Mouse (Mus musculus) stomach, embryonic 14.5 days (tissue): Measurements from ENCODE around the gene Grhl1. TPM values are rescaled to one million over a fixed set of nuclear protein-coding genes. Genes with fewer than 3 reads are reported as not detected.

Source experiments
- ATAC-seq: fragments of 200-750 bp; cut with Nextera tagmentation; 2 replicates; pipeline ENCODE4 v1.8.0; 2017; ENCODE audit warnings: low read depth, moderate TSS enrichment; ENCODE audit not compliant: insufficient number of reproducible peaks, insufficient read depth, low FRiP score
- H3K27ac ChIP-seq: fragments of 300-500 bp; sonication (generic); 2 replicates; pipeline ENCODE4 v1.5.1; 2014; ENCODE audit warnings: mild to moderate bottlenecking, low read length, moderate library complexity, mixed read lengths
- H3K27me3 ChIP-seq: fragments of 300-500 bp; sonication (generic); 2 replicates; pipeline ENCODE4 v1.6.1; 2014; ENCODE audit warnings: low read length, control low read depth, mixed read lengths; ENCODE audit not compliant: control insufficient read depth, insufficient read depth
- H3K36me3 ChIP-seq: fragments of 300-500 bp; sonication (generic); 2 replicates; pipeline ENCODE4 v1.6.1; 2014; ENCODE audit warnings: mild to moderate bottlenecking, control low read depth, low read length, moderate library complexity, mixed read lengths; ENCODE audit not compliant: control insufficient read depth, insufficient read depth
- H3K4me1 ChIP-seq: fragments of 300-500 bp; sonication (generic); 2 replicates; pipeline ENCODE4 v1.6.1; 2014; ENCODE audit warnings: low read length, control low read depth, mixed read lengths; ENCODE audit not compliant: control insufficient read depth, insufficient read depth
- H3K4me2 ChIP-seq: fragments of 300-500 bp; sonication (generic); replicated peaks from 2 replicates; pipeline ENCODE4 v1.6.1; 2014; ENCODE audit warnings: low read depth, low read length, control low read depth
- H3K4me3 ChIP-seq: fragments of 300-500 bp; sonication (generic); 2 replicates; pipeline ENCODE4 v1.5.1; 2014; ENCODE audit warnings: low read depth, low read length, control low read depth
- H3K9ac ChIP-seq: fragments of 300-500 bp; sonication (generic); replicated peaks from 2 replicates; pipeline ENCODE4 v1.6.1; 2014; ENCODE audit warnings: low read depth, mild to moderate bottlenecking, control low read depth, low read length, moderate library complexity, mixed read lengths
- H3K9me3 ChIP-seq: fragments of 300-500 bp; sonication (generic); 2 replicates; pipeline ENCODE4 v1.6.1; 2016; ENCODE audit warnings: low read depth, low read length, control low read depth; ENCODE audit not compliant: control insufficient read depth
- WGBS: fragments of 180-500 bp; shearing (Covaris S2); extraction: QIAGEN DNeasy Blood & Tissue Kit; methylation state at CpG from one replicate; pipeline ENCODE4 v1.1.7; 2014; 5-methylcytosine and 5-hydroxymethylcytosine counted together
- polyA plus RNA-seq: library from polyadenylated mRNA; unstranded; fragments of >200 nt; fragmentation: Nextera tagmentation; extraction: Ambion mirVana; gene quantifications from 2 replicates; pipeline ENCODE4 v1.2.1, GENCODE M21; 2014

Grhl1 gene
- polyA plus RNA-seq, 1 experiment from 2014 or later, result 2.6 TPM

DNA sequence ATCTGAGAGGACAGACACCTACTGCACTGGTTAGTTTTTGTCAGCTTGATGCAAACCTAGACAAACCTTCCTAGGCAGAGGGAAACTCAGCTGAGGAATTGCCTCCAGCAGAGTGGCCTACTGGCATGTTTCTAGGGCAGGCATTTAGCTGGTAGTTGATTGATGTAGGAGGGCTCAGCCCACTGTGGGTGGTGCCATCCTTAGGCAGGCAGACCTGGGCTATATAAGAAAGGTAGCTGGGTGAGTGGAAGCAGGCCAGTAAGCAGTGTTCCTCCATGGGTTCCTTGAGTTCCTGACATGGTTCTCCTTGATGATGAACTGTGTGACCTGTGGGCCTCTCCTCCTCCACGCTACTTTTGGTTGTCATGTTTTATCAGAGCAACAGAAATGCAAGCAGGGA lies 8.4 kb downstream of the Grhl1 start:
- H3K36me3 ChIP-seq, result no peaks in the 10 kb centered on the region; the same call in 1 of the 2 replicates
- H3K4me1 ChIP-seq, result no peaks in the 10 kb centered on the region
- no peaks in the 10 kb centered on the region for H3K9me3 ChIP-seq
- H3K4me3 ChIP-seq, result no peak overlapping the region
- no peak overlapping the region for H3K27ac ChIP-seq
- WGBS, result 79% methylated on average over 1 of the region's 1 CpGs
- no peaks in the 10 kb centered on the region for H3K27me3 ChIP-seq
- no peak for ATAC-seq
- no peak overlapping the region for H3K4me2 ChIP-seq
- H3K9ac ChIP-seq, result no peak overlapping the region

GRCm38 (mm10) chr12:24580996-24581683 lies 9.1 kb downstream of the Grhl1 start:
- no peak overlapping the region for H3K27ac ChIP-seq
- no peak for ATAC-seq
- no peak overlapping the region for H3K4me2 ChIP-seq
- 74% methylated on average over 14 of the region's 14 CpGs for WGBS
- no peaks in the 10 kb centered on the region; the same call in 1 of the 2 replicates for H3K36me3 ChIP-seq
- H3K9ac ChIP-seq, result no peak overlapping the region
- H3K4me3 ChIP-seq, result no peak overlapping the region
- no peaks in the 10 kb centered on the region for H3K4me1 ChIP-seq
- H3K27me3 ChIP-seq, result no peaks in the 10 kb centered on the region
- no peaks in the 10 kb centered on the region for H3K9me3 ChIP-seq

- 92% methylated on average over 3 of the region's 3 CpGs for WGBS
- Histone ChIP-seq H3K27ac (no peak overlapping the region), H3K9ac (no peak overlapping the region), H3K27me3 (no peaks in the 10 kb centered on the region), H3K4me2 (no peak overlapping the region), H3K4me3 (no peak overlapping the region), H3K9me3 (no peaks in the 10 kb centered on the region), H3K36me3 (no peaks in the 10 kb centered on the region; the same call in 1 of the 2 replicates), H3K4me1 (no peaks in the 10 kb centered on the region)
- ATAC-seq, result no peak
Measured at GRCm38 (mm10) chr12:24583653-24584052, 11.6 kb downstream of the Grhl1 start.

DNA sequence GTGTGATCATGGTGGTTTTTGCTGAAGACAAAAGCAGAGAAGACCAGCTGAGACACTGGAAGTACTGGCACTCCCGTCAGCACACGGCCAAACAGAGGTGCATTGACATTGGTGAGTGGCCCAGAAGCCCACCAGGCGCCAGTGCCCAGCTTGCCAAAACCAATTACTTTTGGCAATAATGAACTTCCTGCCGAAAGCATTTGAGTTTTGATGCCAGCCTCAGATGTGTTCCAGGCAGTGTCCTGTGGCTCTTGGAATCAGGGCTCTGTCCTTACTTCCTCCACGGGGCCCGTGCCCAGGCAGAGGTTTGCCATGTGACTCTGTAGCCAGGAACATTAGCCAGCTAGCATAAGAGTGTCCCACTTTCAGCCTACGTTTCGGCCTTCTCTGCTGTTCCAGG lies 12.8 kb downstream of the Grhl1 start:
- Histone ChIP-seq H3K27ac (no peak overlapping the region), H3K4me2 (no peak overlapping the region), H3K27me3 (no peaks in the 10 kb centered on the region), H3K9me3 (no peaks in the 10 kb centered on the region), H3K4me1 (no peaks in the 10 kb centered on the region), H3K4me3 (no peak overlapping the region), H3K36me3 (no peaks in the 10 kb centered on the region), H3K9ac (no peak overlapping the region)
- 90% methylated on average over 8 of the region's 8 CpGs for WGBS
- ATAC-seq, result no peak

DNA sequence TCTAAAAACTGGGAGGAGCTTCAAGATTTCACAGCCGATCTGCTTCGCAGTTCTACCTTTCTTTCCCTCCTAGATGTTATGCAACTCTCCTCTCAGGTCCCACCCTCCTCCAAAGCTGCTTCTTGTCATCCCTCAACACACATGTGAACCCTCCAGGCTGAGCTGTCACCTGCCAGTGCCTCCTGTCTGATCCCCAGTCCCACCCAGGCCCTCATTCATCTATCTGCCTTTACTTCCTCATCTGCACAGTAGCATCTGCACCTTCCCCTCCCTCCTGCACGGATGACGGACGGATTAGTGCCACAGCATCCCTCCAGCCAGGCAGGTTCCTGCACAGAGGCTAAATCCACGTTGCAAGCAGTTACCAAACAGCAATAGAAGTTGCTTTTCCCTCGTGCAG lies 14.1 kb downstream of the Grhl1 start:
- no peak overlapping the region for H3K27ac ChIP-seq
- H3K9me3 ChIP-seq, result no peaks in the 10 kb centered on the region
- no peak overlapping the region for H3K4me3 ChIP-seq
- H3K27me3 ChIP-seq, result no peaks in the 10 kb centered on the region
- 76% methylated on average over 7 of the region's 7 CpGs for WGBS
- no peak for ATAC-seq
- H3K4me1 ChIP-seq, result no peaks in the 10 kb centered on the region
- no peak overlapping the region for H3K4me2 ChIP-seq
- no peaks in the 10 kb centered on the region for H3K36me3 ChIP-seq
- H3K9ac ChIP-seq, result no peak overlapping the region

- WGBS, result 75% methylated on average over 7 of the region's 7 CpGs
- H3K9ac ChIP-seq, result no peak overlapping the region
- no peaks in the 10 kb centered on the region for H3K9me3 ChIP-seq
- H3K4me1 ChIP-seq, result 0 out of 2 replicates have a peak, but pooled peaks cover 7% of the 10 kb centered on the region
- H3K4me2 ChIP-seq, result no peak overlapping the region
- no peaks in the 10 kb centered on the region for H3K36me3 ChIP-seq
- no peak overlapping the region for H3K27ac ChIP-seq
- no peak for ATAC-seq
- H3K27me3 ChIP-seq, result no peaks in the 10 kb centered on the region
- H3K4me3 ChIP-seq, result no peak overlapping the region
Measured at GRCm38 (mm10) chr12:24590371-24590770, 18.3 kb downstream of the Grhl1 start.

DNA sequence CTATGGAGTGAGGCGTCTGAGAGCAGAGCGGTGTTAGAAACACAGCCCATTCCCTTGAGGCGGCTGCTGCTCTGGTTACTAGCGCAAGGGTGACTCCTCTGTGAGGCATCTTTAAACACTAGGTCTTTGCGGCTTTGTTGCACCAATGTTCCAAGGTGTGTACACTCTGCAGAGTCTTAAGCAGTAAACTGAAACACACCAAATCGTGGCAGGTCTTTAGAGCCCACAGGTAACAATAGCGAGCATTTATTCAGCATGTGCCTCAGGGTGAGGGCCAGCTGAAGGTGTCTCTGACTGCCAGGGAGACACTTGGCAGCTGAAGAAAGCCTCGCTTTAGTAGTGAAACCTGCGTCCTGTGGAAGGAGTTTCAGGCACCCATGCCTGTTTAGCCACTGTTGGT lies 20.0 kb downstream of the Grhl1 start:
- no peaks in the 10 kb centered on the region for H3K27me3 ChIP-seq
- no peak overlapping the region for H3K27ac ChIP-seq
- H3K9ac ChIP-seq, result no peak overlapping the region
- no peak overlapping the region for H3K4me3 ChIP-seq
- 0 out of 2 replicates have a peak, but pooled peaks cover 7% of the 10 kb centered on the region for H3K4me1 ChIP-seq
- no peaks in the 10 kb centered on the region for H3K36me3 ChIP-seq
- H3K9me3 ChIP-seq, result no peaks in the 10 kb centered on the region
- WGBS, result 74% methylated on average over 9 of the region's 9 CpGs
- no peak for ATAC-seq
- H3K4me2 ChIP-seq, result no peak overlapping the region

DNA sequence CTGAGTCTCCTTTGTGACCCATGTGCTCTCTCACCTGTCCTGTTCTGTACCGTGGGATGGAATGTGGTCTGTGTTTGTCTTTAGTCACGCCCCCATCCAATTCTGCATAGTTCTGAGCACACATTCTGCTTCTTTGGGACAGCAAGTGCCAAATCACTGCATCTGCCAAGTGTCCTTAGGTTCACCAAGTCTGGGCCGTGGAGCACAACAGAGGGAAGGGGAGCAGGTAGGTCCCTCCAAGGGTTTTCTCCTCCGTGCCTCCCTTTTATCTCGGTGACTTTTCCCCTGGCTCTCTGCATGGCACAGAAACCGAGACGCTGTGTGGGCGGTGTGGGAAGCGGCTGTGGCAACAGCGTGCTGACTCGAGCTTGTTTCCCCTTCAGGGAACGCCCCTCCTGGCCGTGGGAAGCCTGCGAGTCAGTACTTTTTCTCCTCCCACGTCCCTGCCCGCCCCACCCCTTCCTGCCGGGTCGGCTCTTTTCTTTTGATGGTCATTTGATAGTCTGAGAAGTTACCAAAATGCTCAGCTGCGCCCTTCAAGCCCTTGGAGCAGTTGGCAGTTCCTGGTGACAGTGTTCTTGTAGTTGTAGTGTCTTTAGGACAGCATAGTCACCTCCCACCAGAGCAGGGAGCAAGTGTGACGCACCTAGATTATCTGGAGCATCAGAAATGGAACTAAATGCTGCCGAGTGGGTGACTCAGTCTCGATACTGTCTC lies 21.0 kb downstream of the Grhl1 start:
- ATAC-seq, result peak; percentile 65; the same call in 1 of the 2 replicates
- WGBS, result 13% methylated on average over 22 of the region's 22 CpGs
- H3K27ac ChIP-seq, result no peak overlapping the region
- no peak overlapping the region; the same call in 1 of the 2 replicates for H3K4me3 ChIP-seq
- H3K9me3 ChIP-seq, result no peaks in the 10 kb centered on the region
- no peaks in the 10 kb centered on the region for H3K27me3 ChIP-seq
- no peaks in the 10 kb centered on the region for H3K36me3 ChIP-seq
- no peak overlapping the region for H3K9ac ChIP-seq
- peak overlapping the region; percentile 26 for H3K4me2 ChIP-seq
- 0 out of 2 replicates have a peak, but pooled peaks cover 7% of the 10 kb centered on the region for H3K4me1 ChIP-seq
